Mouse (Mus musculus): ENCODE data around the gene Kcnma1.

The Kcnma1 gene

DNA sequence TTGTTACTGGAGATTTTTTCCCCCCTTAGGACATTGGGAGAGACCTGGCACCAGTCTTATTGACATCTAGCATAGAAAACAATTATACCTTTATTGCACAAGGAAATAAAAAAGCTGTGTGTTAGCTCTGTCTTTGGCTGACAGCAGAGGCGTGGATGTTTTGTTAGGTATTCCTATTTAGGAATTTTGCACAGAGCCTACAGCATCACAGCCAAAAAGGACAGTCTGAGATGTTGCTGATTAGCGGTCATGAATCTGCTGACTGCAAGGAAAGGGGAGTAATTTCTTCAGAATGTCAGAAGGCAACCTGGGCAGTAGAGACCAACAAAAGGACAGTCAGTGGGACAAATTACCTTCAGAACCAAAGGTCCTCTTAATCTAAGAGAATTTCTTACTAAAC is 412.2 kb downstream of the Kcnma1 start:
- DNase-seq (ENCODE audit: low spot score in 2 of 2), result no peak

DNA sequence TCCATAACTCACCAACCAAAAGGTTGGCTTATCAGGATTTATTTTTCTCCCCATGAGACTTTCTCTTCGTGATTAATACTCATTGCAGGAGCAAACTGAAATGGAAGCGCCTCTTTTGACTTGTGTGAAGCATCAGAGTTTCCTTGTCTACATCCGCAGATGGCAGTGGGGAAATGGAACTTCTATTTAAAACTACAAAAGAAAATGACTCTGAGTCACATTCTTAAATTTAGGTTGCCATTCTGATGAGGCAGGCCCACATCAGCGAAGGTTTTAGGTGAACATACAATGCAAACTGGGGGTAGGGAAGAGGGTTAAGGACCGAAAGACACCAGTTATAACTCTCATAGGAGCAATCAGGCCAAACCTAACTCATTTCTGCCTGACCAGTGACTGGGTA is 419.7 kb downstream of the Kcnma1 start:
- DNase-seq (ENCODE audit: low spot score in 2 of 2), result no peak

DNA sequence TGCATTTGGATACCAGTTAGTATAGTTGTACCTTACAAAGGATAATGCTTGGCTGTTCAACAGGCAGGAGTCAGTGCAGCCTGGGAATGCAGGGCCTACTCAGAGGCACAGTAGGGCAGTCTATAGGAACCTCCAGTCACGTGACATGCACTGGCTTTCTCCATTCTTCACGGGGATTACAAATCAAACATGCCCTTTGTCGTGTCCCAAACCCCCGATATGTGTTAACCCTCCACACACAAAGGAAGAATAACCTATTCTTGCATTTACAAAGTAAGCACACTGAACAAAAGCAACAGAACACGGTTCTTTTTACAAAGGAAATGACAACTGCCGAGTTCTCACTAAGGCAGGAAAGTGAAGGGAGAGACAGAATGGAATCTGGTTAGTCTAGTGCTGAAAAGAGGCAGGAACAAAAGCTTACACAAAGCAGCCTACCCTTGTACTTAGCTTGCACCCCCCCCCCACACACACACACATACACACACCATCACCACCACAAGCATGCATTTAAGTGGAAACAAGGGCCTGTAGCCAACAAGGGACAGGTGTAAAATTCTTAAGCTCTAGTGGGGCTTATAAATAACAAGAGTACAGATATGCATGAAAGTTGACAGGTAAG is 421.4 kb downstream of the Kcnma1 start:
- no peak for DNase-seq (ENCODE audit: low spot score in 2 of 2)

DNA sequence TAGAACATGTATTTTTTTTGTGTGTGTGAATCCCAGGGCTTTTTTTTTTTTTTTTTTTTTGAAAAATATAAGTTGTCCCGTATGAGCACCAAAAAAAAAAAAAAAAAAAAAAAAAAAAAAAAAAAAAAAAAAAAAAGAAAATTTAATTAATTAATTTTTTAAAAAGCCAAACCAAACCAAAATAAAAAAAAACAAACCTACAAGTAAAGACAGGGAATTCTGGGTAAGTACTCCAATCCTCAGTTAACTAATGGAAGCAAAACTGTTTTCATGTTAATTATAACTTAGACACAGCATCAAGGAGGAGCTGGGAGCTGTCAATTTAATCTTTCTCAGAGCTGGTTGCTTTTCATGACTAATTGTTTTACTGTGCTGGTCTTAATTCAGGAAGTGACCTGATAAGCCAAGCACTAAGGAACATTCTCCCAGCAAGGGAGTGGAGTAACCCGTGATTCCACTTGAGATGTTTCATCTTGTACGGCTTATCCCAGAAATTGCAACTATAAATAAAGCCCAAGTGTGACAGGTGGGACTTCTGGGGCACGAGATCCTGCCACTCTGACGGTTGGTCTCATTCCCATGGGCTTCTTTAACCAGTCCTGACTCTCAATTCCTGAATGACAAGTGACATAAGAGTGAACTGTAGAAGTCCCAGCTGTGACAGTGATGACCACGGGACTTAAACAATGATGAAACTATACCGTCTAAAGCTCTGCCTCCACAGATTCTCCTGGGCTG is 424.4 kb downstream of the Kcnma1 start:
- no peak for DNase-seq (ENCODE audit: low spot score in 2 of 2)

DNA sequence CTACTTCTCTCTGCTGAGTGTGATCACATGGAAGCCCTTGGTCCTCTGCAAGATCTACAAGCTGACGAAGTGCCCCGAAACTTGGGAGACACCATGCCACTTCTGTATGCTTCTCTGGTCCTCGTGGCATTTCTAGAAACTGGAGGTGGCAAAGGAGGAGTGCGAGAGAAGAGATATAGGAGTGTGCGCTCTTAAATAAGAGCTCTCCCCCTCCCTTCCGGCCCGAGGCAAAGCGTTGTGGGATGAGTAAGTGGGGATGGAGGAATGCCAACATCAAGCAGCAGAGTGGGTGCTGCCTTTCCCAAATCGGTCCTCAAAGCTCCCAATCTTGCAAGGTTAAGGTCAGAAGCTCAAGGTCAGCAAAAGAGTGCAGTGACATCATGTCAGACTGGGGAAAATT is 426.8 kb downstream of the Kcnma1 start:
- DNase-seq (ENCODE audit: low spot score in 2 of 2), result no peak

DNA sequence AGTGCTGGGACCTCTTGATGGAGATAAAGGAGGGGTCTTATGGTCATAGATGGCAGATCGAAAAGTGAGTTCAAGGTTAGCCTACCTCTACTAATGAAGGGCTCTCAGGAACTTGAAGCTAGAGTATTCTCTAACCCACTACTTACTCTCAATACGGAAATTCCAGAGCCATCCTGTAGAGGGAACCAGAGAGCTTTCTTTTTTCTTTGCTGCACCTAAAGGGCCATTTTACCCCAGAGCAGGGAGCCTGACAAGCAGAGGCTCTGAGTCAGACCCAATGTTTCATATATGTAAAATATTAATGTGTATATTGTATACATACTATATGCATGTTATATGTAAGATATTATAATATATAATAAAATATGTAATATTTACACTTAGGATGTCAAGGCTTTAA is 431.1 kb downstream of the Kcnma1 start:
- DNase-seq (ENCODE audit: low spot score in 2 of 2), result peak; percentile 11 to 46

DNA sequence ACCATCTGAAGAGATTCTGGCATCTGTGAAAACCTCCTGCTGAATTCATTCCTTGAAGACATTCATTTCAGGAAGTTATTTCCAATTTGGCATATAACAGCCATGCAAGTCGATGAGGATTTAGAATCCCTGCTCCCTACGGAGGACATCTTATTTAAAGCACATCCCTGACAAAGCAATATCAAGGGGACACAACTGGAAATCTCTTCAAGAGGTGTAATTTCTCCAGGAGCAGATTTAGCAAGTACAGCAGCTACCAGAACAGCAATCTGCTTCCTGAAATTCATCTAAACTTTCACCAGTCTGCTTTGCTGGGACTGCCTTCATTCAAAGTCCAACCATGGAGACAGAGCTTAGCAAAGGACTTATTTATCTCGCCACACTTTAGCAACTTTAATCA is 433.0 kb downstream of the Kcnma1 start:
- DNase-seq (ENCODE audit: low spot score in 2 of 2), result no peak

DNA sequence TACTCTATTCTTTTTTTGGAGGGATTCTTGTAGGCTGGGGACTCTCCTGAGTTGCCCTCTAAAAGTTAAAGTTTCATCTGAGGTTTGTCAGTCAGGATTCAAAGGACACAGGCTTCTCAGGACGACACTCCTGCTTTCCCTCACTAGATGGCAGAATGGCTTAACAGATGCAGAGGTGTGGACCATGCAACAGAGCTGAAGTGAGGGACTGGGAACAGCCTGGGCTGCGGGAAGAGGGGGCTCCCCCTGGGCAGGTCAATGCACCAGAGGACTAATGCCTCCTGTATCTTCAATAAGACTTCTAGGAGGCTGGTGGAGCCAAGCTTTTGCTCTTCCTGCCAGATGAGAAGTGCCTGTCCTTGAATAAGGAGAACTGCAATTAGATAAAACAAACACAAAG is 438.3 kb downstream of the Kcnma1 start:
- DNase-seq (ENCODE audit: low spot score in 2 of 2), result no peak

DNA sequence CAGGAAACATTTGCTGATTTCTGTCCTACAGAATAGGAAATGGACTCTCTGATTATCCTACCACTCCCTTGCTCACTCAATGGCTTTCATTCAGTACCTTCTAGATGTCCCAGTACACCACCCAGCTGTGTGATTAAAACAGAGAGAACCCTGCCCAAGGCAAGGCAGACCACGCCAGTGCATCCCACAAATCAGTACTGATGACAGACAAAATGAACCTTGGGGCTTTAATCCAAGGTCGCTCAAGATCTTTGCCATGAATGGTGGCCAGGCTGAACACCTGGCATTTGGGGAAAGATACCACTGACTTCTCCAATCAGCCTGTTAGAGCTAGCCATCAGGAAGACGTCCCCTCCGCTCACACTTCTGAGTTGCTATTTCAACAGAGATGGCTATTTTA is 440.2 kb downstream of the Kcnma1 start:
- no peak for DNase-seq (ENCODE audit: low spot score in 2 of 2)

DNA sequence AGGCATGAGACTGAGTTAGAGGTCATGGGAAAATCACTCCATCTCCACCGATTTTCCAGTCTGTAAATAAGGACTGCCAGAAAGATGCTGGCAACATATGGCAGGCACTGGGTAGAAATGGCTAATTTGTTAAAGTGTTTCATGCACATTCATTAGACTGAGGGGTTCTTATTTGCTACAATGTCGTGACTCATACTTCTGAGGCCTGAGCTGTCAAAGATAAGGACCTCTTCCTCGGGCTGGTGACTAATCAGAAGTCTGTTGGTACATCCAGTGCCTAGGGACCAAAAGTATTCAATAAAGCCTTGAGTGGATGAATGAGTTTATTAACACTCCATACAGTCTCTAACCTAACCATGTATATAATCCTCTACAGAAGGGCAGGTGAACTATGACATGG is 440.9 kb downstream of the Kcnma1 start:
- no peak for DNase-seq (ENCODE audit: low spot score in 2 of 2)

DNA sequence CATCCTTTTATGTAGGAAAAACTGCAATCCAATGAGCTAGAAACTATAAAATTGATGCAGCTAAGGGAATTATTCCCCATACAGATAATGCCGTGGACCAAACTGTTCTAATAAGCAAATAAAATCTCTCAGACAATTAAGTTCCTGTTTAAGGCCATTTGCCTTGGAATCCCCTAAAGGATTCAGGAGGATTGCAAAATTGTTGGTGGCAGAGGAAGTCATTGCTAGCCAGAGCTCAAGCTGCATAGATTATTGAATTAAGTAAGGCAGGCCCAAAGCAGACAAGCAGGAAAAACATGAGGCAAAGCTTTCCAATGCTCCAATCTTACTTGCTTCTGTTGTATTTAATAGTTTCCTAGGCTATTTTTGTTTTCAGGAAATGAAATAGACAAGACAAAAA is 441.5 kb downstream of the Kcnma1 start:
- DNase-seq (ENCODE audit: low spot score in 2 of 2), result peak; percentile 16 to 28

DNA sequence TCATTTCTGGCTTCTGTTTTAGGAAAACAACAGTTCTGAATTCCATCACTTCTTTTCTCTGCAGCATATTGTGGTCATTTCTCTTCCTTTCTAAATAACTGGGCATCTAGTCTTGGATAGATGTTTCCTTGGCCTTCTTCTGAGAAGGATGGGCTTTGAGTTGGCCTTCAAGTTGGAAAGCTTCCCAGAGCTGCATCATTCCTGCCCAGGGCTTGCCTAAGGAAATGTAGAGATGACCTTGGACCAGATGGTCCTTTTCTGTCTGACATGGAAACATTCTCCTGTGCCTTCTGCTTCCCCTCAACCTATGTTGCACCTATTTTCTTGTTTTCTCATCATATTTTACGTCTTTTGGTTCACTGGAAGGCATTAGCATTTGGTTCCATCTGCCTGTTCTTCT is 444.0 kb downstream of the Kcnma1 start:
- DNase-seq (ENCODE audit: low spot score in 2 of 2), result no peak

DNA sequence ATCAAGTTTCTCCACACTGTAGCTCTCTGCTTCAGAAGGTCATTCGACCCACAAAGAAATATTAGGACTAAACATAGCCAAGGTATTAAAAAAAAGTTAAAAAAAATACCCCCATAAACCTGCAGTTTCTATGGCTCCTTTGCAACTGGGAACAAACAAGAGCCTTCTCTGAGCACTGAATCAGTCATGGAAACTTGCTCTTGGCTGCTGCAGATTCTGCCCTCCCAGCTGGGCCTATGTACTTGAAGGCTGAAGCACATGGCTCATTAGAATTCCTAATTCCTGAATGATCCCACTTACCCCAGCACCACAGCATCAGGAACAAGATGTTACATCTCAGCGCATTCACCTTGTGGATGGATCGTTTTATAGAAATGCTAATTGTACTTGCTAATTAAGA is 448.4 kb downstream of the Kcnma1 start:
- DNase-seq (ENCODE audit: low spot score in 2 of 2), result no peak

DNA sequence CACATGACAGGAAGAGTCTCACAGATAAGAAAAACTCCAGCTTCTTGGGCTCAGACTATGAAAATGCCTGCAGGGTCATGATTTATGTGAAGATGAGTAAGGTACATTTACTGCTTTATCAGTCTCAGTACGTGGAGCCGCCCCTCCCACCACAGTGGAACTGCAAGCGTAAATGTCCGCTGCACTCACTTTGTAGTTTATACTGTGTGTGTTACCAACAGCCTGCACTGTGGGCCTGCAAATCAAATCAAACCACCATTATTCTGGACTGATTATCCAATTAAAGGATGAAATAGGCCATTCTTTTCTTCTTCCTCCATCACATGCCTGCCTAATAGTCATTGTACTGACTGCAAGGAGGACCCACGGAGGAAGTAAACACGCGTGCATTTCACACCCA is 449.8 kb downstream of the Kcnma1 start:
- no peak for DNase-seq (ENCODE audit: low spot score in 2 of 2)

DNA sequence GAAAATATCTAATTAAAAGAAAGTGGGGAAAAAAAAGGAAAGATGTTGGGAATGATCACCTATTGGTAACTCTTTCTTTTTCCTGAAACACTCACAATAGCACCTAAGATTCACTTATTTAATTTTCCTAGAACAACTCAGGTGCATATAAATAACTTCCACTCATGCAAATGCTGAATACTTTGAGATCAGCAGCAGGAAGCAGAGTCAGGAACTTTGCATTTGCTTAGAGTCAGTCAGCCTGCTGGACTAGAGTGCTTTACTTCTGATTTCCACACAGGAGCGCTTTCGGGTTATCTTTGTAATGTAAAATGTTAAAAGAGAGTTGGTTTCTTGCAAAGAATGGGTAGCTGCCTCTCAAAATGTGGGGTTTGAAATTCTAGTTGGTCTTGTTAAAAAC is 451.1 kb downstream of the Kcnma1 start:
- DNase-seq (ENCODE audit: low spot score in 2 of 2), result no peak

DNA sequence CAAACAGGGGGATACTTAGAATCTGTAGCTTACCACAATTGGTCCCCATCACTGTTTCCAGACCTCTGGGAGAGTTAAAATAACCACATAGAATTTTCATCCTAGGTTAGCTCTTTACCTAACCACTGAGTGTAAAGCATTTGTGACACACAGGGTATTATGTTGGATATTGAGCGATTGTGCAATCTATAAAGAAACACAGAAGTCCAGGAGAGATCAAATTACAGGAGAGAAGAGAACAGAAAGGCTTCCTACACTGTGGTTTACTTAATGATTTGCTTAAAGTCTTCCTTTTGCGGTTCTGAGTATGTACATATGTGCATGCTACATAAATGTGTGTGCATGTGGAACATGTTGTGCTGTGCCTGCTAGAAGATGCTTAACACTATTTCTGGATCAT is 458.6 kb downstream of the Kcnma1 start:
- no peak for DNase-seq (ENCODE audit: low spot score in 2 of 2)

DNA sequence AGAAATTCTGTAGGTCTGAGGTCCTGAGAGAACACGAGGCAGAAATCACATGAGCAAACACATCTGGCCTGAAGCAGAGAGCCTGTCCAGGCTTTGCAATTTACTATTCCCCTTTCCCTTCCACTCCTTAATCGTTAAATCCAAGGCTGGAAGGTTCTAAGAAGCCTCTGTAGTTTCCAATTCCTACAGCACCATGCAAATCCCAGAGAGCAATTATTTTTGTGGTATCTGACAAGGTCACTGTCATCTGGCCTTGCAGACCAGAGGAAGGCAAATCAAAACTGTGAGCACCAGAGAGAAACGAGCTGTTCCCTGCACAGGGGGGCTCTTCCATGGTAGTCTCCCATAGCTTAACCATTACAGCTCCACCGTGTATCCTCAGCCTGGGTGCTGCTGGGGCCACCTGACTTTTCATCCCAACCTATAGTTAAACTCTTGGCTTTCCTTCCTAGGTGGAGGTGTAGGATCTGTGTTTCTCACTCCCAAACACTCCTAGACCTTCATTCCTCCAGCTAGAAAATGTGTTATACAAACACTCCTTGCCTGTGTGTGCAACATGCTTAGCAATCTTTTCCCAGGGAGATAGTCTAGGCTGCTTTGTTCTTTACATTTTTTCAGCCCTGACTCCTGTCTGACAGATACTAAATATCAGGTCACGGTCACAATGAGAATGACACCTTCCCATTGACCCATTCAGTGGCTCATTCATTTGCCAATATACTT is 461.9 kb downstream of the Kcnma1 start:
- no peak for DNase-seq (ENCODE audit: low spot score in 2 of 2)

DNA sequence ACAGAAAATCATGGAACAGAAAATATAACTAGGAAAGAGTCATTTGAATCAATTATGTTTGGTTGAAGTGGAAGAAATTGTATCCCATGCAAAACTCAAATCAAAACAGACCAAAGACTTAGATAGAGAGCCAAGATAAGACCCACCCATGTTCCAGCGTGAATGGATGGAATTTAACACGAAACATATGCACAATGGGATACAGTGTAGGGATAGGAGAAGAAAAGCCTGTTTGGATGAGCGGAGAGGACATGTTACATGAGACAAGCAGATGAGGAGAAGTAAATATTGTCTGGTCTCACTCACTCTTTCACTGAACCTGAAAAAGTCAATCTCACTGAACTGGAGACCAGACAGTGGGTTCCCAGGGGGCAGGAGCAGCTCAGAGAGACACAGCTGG is 463.8 kb downstream of the Kcnma1 start:
- no peak for DNase-seq (ENCODE audit: low spot score in 2 of 2)

DNA sequence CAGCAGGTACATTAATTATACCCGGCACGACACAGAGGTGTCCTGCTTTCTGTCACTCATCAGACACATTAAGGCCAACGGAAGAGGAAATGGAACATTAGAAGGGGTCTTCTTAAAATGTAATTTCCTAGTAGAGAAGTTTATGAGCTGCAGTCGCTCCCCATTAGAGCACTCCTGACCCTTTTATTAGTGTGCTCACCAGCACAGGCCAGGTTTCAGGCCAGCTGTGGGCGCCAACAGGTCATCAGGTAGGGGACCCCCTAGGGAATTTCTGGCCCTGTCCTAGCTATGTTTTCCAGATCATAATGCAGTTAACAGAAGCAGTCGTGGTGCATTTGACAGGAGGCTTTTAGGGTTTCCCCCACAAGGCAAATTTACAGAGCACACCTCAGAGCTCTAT is 472.2 kb downstream of the Kcnma1 start:
- no peak for DNase-seq (ENCODE audit: low spot score in 2 of 2)

DNA sequence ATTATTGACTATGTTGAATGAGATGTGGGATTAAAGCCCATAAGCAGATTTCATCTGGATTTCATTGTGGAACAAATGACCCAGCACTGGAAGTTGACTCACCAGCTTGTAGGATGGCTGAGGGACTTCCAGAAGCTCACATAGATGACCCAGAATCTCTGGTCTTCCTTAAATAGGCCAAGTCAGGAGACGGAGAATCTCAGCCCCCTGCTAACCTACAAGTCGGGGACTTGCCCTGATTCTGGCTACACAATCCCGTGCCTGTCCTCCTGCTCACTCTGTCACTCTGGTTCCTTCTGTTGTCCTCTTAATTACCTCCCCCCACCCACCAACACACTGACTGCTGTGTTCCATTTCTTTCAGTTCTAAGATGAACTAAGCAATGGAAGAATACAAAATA is 474.7 kb downstream of the Kcnma1 start:
- no peak for DNase-seq (ENCODE audit: low spot score in 2 of 2)

DNA sequence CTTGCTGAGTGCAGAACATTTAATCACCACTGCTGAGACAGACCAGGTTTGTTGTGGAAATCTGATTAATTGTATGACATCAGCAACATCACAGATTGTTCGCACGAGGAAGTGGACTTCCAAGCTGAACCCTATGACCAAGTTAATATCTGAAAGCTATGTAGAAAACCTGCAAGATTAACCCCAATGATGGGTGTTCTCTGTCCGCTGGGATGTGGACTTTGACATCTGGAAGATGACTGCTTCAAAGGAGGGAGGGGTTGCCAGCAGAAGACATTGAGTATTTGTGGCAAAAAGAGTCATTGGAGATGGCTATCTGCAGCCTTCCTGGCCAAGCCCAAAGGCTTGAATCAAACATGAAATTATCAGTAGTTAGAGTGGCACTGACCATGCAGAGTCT is 480.9 kb downstream of the Kcnma1 start:
- DNase-seq (ENCODE audit: low spot score in 2 of 2), result no peak

DNA sequence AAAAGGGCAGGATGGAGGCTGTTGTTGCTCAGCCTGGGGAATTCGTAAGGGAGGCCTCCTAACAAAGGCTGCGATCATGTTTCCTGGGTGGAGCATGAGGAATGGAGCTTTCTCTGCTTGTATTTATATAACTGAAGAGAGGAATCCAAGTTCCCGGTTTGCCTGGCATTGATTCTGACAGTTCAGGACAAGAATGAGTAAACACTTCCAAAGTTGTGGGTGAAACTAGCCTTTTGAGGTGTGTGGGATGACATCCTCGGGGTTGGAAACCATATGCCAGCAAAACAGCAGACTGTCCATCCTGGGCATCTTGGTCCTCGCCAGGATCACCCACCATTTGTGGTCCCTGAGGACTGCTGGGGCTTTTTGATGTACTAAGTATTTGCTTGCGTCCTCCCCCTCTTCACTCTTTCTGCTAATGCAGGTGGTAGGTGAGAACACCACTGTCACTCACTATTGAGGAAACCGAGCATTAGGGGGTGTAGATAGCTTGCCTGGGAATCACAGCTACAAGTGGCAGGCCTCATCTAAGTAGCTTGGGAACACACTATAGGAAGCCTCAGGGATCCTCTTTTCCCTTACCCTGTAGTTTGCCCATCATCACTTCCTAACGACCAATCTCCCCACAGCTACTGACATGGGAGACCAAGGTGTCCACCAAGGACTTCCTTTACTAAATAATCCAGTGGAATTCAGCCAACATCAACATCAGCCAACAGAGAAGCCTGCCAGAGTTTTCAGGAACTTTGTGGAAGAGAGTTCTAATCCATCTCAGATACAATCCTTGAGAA is 482.4 kb downstream of the Kcnma1 start:
- DNase-seq (ENCODE audit: low spot score in 2 of 2), result no peak

Measured in heart, adult 9 months (tissue).